Mouse (Mus musculus) heart, postnatal 4 days (tissue): Measurements from ENCODE around the gene Gm10974. TPM values are rescaled to one million over a fixed set of nuclear protein-coding genes. Genes with fewer than 3 reads are reported as not detected.

Source experiments
- DNase-seq: peaks from one replicate; pipeline ENCODE4 v3.0.0; 2021
- microRNA-seq, 2 experiments: library from miRNA; unstranded; fragments of <30 nt; microRNA quantifications; one replicate each; pipeline ENCODE4 v1.2.0; 2021 to 2022
- total RNA-seq, 2 experiments: library from RNA; stranded (reverse); gene quantifications; 2 replicates each; pipeline ENCODE4 v1.2.3; 2021

The Gm10974 gene
- total RNA-seq, 2 experiments from 2014 or later, result not detected

DNA sequence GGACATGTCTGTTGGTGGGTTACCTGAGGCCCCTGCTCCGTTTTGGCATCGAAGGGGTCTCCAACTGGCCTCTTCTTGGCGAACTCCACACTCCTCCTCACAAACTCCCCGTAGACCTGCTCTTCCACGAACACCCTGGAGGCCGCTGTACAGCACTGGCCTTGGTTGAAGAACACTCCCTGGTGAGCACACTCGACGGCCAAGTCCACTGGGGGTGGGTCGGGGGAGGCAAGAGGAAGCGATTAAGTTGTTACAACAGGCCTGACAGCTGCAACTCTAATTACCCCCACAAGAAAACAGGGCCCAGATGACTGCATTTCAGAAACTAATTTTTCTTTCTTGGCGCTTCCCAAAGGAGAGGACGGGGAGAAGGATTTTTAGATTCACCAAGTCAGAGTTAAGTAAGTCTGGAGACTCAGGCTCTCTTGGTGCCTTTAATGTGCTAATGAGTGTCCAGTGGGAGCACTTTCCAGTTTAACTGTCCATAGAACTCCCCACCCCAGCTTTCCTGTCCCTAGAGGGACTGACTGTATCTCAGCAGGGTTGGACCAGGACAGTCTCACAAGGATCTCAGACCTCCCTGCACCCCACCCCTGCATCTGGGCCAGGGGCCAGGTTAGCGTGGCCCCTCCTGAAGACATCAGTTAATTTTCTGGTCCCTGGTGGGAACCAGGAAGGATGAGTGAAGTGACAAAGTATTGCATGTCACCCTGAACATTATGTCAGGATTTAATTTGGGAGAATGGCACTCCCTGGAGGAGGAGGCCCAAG lies 40.4 kb downstream of the Gm10974 start:
- peak; percentile 49 for DNase-seq

DNA sequence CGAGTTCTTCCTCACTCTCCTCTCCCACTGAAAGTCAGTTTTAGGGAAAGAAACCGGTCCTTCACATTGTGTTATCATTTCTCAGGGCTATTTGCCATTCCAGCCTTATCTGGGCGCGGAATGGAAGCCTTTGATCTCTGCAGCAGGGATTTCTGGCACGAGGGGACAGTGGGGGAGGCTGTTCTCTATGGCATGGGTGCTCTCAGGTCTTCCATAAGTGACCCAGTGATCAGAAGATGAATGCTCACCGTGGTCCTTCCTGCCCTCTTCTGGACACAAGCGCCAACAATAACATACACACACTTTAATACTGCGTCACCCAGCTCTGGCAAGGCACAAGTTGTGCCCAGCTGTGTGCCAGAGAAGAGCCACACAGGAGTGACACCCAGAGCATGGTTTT lies 41.3 kb downstream of the Gm10974 start:
- DNase-seq, result no peak

DNA sequence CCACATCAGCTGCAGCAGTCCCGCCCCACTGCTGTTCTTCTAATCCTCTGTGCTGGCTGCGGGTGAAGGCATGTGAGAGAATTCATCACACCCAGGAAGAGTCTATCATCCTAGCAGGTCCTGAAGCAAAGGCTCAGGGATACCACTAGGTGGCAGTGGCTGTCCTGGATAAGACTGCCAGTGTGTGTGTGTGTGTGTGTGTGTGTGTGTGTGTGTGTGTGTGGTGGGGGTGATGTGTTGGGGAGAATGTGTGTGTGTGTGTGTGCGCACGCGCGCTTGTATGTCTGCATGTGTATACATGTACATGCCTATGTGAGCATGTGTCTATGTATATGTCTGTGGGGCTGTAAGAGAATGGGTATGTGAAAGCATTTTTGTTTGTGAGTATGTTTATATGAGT lies 43.7 kb downstream of the Gm10974 start:
- DNase-seq, result peak; percentile 58

DNA sequence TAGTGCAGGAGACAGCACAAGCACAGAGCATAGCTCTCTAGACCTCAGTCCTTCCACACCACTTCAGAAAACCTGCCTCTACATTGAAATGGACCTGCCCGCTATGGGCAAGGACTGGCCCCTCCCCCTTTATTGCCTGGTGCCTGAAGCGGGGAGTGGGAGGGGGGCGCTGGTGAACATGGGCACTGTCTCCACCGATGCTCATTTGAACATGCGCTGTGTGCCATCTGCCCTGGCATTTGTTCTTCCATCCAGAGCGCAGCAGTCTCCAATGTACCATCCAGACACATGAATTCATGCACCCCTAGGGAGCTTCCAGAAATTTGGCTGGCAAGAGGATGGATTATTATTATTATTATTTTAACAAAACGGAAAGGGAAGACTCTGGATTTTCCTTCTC lies 47.4 kb downstream of the Gm10974 start:
- no peak for DNase-seq

DNA sequence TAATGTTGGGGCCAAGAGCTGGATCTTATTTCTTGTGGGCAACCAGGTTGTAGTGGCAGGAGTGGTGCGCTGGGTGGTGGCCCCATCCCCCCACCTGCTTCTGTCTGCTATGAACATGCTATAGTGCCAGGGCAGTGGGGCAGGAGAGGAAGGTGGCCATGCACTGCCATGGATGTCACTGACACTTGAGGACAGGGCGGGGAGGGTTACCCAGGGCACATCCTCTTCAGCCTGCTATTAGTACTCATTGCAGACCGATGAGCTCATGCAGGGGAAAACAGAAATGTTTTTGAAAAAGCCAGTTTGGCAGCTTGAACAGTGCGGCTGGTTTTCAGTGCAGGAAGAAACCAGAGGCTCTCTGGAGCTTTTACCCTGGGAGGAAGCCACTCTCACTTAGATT lies 51.1 kb downstream of the Gm10974 start:
- no peak for DNase-seq

DNA sequence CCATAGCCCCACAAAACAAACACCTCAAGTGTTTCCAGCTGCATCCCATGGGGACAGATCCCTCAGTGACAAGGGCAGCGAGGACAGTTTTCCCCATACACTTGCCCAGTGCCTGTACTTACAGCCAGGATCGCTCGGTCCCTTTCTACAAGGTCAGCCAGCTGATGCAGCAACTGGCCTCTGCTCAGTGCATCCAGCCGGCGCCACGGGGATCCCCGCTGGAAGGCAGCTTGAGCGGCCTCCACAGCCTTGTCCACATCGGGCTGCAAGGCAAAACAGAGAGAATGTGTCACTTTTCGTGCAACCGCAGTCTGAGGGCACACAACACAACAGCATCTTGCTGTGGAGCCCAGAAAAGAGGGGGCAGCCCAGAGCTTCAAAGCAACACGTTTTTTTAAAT lies 53.3 kb downstream of the Gm10974 start:
- DNase-seq, result no peak

DNA sequence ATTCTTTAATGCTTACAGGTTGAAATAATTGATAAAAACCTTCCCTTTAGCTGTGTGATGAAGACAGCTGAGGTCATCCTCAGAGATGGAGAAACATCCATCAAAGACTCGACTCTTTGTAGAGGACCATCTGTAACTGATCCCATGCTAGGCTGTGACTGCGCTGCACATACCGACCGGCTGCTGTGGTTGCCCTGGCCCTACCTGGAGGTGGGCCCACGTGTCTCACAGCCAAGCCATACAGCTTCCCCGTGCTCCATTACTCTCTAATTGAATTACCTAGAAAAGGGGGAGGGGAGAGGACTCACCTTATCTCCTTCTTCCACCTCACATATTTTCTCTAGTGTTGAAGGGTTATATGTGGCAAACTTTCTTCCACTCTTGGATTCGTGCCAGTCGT lies 56.2 kb downstream of the Gm10974 start:
- DNase-seq, result no peak

DNA sequence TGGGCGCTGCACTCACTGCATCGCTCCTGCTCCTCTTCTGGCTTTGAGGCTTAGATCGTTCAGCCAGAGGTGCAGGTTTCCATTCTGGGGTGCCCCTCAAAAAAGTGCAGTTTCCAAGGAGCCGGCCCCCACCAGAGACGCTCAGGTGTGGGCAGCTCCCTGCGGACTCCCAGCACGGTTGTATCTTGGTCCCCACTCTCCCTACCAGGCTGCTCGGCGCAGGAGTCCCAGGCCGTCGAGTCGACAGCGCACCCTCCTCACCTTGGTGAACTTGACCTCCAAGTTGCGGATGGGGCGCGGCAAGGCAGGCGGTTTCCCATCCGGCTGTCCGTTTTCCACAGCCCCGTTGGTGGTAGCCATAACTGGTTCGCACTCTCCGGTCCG lies 61.3 kb downstream of the Gm10974 start:
- DNase-seq, result no peak

DNA sequence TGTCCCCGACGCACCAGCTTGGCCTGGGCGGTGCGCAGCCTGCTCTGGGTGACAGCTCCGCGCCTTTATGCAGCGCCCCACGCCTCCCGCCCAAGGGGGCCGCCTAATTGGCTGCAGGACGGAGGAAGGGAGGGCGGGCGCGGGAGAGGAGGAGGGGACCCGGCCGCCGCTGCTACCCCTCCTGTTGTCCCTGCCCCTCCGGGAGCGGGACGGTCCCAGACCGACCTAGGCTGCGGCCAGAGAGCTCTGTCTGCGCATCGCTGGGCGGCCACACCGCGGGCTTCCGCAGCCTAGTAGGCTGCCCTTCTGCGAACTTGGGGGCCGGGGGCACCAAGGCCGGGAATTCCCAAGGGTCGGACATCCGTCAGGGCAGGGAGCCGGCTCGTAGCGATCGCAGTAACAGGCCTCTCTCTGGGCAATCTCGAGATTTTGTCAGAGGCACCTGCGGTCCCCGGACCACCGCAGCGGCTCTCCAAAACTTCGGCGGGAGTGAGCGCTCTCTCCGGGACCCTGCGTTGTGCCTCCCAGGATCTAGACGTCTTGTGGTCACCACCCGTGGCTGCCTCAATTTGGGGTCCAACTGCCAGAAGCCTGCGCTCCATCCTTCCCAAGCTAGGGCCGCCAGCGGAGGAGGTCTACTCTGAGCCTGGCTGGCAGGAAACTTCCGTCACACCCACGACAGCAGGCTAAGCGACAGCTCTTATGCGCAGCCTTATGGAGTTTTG lies 61.9 kb downstream of the Gm10974 start, which contains the start of gene Aldh1a3:
Gene Aldh1a3, minus strand, starts transcription at position 81 of the 725 bp plus-strand sequence.
- peak; percentile 69 for DNase-seq

DNA sequence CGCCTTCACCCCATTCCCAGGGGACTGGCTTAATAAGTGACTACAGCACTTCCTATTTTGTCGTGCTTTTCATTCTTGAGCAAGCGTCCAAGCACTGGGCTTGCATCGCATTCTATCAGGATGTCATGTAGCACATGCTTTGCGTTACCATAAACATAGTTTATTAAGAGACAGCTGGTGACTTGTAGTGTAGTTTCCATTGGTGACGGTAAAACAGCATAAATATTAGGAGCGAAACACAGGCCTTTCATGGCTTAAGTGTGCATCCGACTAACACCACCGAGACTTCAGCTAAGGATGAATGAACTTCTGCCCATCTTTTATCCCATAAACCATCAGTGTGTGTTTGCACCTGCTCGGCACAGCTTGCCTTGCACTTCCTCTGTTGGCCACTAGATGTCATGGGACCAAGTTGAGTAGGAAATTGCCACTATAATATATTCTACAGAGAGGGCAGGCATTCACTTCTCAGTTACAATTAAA lies 68.8 kb downstream of the Gm10974 start:
- peak; percentile 79 for DNase-seq

Small RNA genes lying within 50 kb of the gene (microRNA-seq; reads per million reads assigned to microRNA genes)
- 0 to 0.35 reads per million in 2 experiments for gene Mir7057

Other genes starting within 250 kb of the Gm10974 start
- gene Lrrk1, start 22.4 kb downstream of the Gm10974 start, total RNA-seq, result 10 to 100 TPM; 11.9 to 14.0 TPM
- gene Aldh1a3, start 61.6 kb downstream of the Gm10974 start, total RNA-seq, result 1 to 10 TPM; 1.8 to 1.9 TPM